Mouse (Mus musculus): Measurements from ENCODE around the gene Gstt2.

- TF ChIP-seq CTCF (IDR thresholded peaks at IDR 0.05; ENCODE audit: low read depth) (peak; percentile 44), EP300 (IDR thresholded peaks at IDR 0.05; ENCODE audit: low read depth) (no peak)
Observed at GRCm38 (mm10) chr10:75818641-75819040, 18.6 kb downstream of the Gstt2 start.

Measured in liver, postnatal 0 days (tissue).